ENCODE assay signal across 29 mouse cellular contexts in genomic region chr4:58516221-58516620, GRCm38 (mm10). TPM values are rescaled to one million over a fixed set of nuclear protein-coding genes. Genes with fewer than 3 reads are reported as not detected.
A peak's percentile ranks its signal among the peaks of the same experiment; 100 is the strongest.
DNase-seq lines count a peak whose midpoint lies in the region; ATAC-seq lines count a peak whose summit lies in the region.
"Had no signal": no experiment of that assay in that cellular context is flagged by ENCODE, and none has a peak within 500 bp of the region (broad histone marks: within the 10 kb centered on the region; RNA-seq: fewer than 3 reads in every experiment).

No protein-coding gene starts in this region.

- no peak overlapping the region for H3K4me2 ChIP-seq in embryonic facial prominence, embryonic 14.5 days (ENCODE audit: low read depth, low read length)
- no peak overlapping the region for H3K4me2 ChIP-seq in lung, embryonic 15.5 days
- H3K4me2 ChIP-seq in stomach, embryonic 15.5 days = no peak overlapping the region
- H3K4me2 ChIP-seq: embryonic facial prominence, embryonic 13.5 days; forebrain, embryonic 13.5 days; heart, embryonic 12.5 days; hindbrain, embryonic 13.5 days; liver, embryonic 12.5 days; midbrain, embryonic 13.5 days had no signal

- no peak overlapping the region for H3K9ac ChIP-seq in embryonic facial prominence, embryonic 14.5 days (ENCODE audit: low read depth, low read length)
- no peak overlapping the region for H3K9ac ChIP-seq in lung, embryonic 15.5 days
- H3K9ac ChIP-seq in stomach, embryonic 15.5 days = no peak overlapping the region
- H3K9ac ChIP-seq: embryonic facial prominence, embryonic 13.5 days; forebrain, embryonic 13.5 days; heart, embryonic 12.5 days; hindbrain, embryonic 13.5 days; liver, embryonic 12.5 days; liver, postnatal 0 days; midbrain, embryonic 13.5 days had no signal

- H3K36me3 ChIP-seq in embryonic facial prominence, embryonic 14.5 days (ENCODE audit: control insufficient read depth, insufficient read depth, low read length) = no peaks in the 10 kb centered on the region
- peaks cover 25% of the 10 kb centered on the region for H3K36me3 ChIP-seq in embryonic facial prominence, embryonic 10.5 days (replicated peaks)
- H3K36me3 ChIP-seq in lung, embryonic 15.5 days = no peaks in the 10 kb centered on the region
- peaks cover 36% of the 10 kb centered on the region for H3K36me3 ChIP-seq in limb, embryonic 10.5 days
- no peaks in the 10 kb centered on the region for H3K36me3 ChIP-seq in stomach, embryonic 15.5 days
- H3K36me3 ChIP-seq: heart, embryonic 12.5 days; hindbrain, embryonic 13.5 days; liver, embryonic 12.5 days; midbrain, embryonic 13.5 days had no signal

- DNase-seq in embryonic facial prominence, embryonic 14.5 days (ENCODE audit: low spot score) = peak; percentile 71
- no peak for DNase-seq in embryonic facial prominence, embryonic 10.5 days (ENCODE audit: low spot score)
- DNase-seq in lung, postnatal 10 days = no peak
- peak; percentile 20 for DNase-seq in limb, embryonic 10.5 days (ENCODE audit: low spot score)
- DNase-seq in embryo, embryonic 10.5 days (ENCODE audit: low spot score) = no peak
- DNase-seq in cerebellum, postnatal 25 days = no peak
- DNase-seq: adrenal gland, postnatal 10 days; cerebellum, adult 8-10 months; cerebellum, postnatal 36 days; embryo, embryonic 11 days; gastrocnemius, postnatal 25 days; heart, adult 18-20 months; heart, postnatal 4 days; kidney, adult 11 months; kidney, postnatal 14 days; liver, postnatal 0 days; lung, postnatal 36 days; thymus, adult 2 months had no signal

- H3K4me1 ChIP-seq in embryonic facial prominence, embryonic 14.5 days (ENCODE audit: control insufficient read depth, insufficient read depth, low read length) = peaks cover 30% of the 10 kb centered on the region
- H3K4me1 ChIP-seq in embryonic facial prominence, embryonic 10.5 days = peaks cover 49% of the 10 kb centered on the region
- H3K4me1 ChIP-seq in lung, embryonic 15.5 days = no peaks in the 10 kb centered on the region
- peaks cover 55% of the 10 kb centered on the region for H3K4me1 ChIP-seq in limb, embryonic 10.5 days
- peaks cover 10% of the 10 kb centered on the region; the same call in 1 of the 2 replicates for H3K4me1 ChIP-seq in stomach, embryonic 15.5 days
- H3K4me1 ChIP-seq: forebrain, embryonic 13.5 days; hindbrain, embryonic 13.5 days; liver, embryonic 12.5 days; midbrain, embryonic 13.5 days had no signal

- no peak overlapping the region for H3K4me3 ChIP-seq in embryonic facial prominence, embryonic 14.5 days (ENCODE audit: low read depth, low read length)
- H3K4me3 ChIP-seq in embryonic facial prominence, embryonic 10.5 days = no peak overlapping the region
- H3K4me3 ChIP-seq in lung, embryonic 15.5 days = no peak overlapping the region
- no peak overlapping the region for H3K4me3 ChIP-seq in limb, embryonic 10.5 days
- no peak overlapping the region for H3K4me3 ChIP-seq in stomach, embryonic 15.5 days (replicated peaks)
- H3K4me3 ChIP-seq: embryonic facial prominence, embryonic 13.5 days; forebrain, embryonic 13.5 days; heart, embryonic 12.5 days; hindbrain, embryonic 13.5 days; layer of hippocampus, adult 2 months; liver, embryonic 12.5 days; megakaryocyte, embryonic 14.5 days; midbrain, embryonic 13.5 days had no signal

- no peaks in the 10 kb centered on the region for H3K9me3 ChIP-seq in embryonic facial prominence, embryonic 14.5 days (ENCODE audit: control insufficient read depth, low read length)
- no peaks in the 10 kb centered on the region for H3K9me3 ChIP-seq in embryonic facial prominence, embryonic 10.5 days
- H3K9me3 ChIP-seq in lung, embryonic 15.5 days = no peaks in the 10 kb centered on the region
- H3K9me3 ChIP-seq in limb, embryonic 10.5 days (replicated peaks) = no peaks in the 10 kb centered on the region
- no peaks in the 10 kb centered on the region for H3K9me3 ChIP-seq in stomach, embryonic 15.5 days
- H3K9me3 ChIP-seq: embryonic facial prominence, embryonic 13.5 days; forebrain, embryonic 13.5 days; heart, embryonic 12.5 days; hindbrain, embryonic 13.5 days; liver, embryonic 12.5 days; megakaryocyte, embryonic 14.5 days; midbrain, embryonic 13.5 days had no signal

- ATAC-seq in embryonic facial prominence, embryonic 14.5 days (ENCODE audit: low read depth) = peak; percentile 15; the same call in 1 of the 2 replicates
- no peak for ATAC-seq in lung, embryonic 15.5 days (ENCODE audit: borderline replicate concordance, extremely low read depth, low FRiP score, low TSS enrichment)
- ATAC-seq in stomach, embryonic 15.5 days (ENCODE audit: insufficient read depth, low FRiP score, low read depth) = no peak
- ATAC-seq: forebrain, embryonic 13.5 days; liver, embryonic 12.5 days; liver, postnatal 0 days; midbrain, embryonic 13.5 days had no signal

- peak overlapping the region; percentile 53 for H3K27ac ChIP-seq in embryonic facial prominence, embryonic 14.5 days (replicated peaks; ENCODE audit: low read depth, low read length)
- no peak overlapping the region for H3K27ac ChIP-seq in embryonic facial prominence, embryonic 10.5 days (replicated peaks)
- peak overlapping the region; percentile 20; the same call in 1 of the 2 replicates for H3K27ac ChIP-seq in lung, embryonic 15.5 days
- H3K27ac ChIP-seq in limb, embryonic 10.5 days = no peak overlapping the region
- H3K27ac ChIP-seq in stomach, embryonic 15.5 days = peak overlapping the region; percentile 1; the same call in 1 of the 2 replicates
- H3K27ac ChIP-seq: forebrain, embryonic 13.5 days; hindbrain, embryonic 13.5 days; layer of hippocampus, adult 2 months; liver, embryonic 12.5 days; midbrain, embryonic 13.5 days had no signal

- WGBS in embryonic facial prominence, embryonic 14.5 days = 38% methylated on average over 5 of the region's 5 CpGs
- 75% methylated on average over 5 of the region's 5 CpGs for WGBS in embryonic facial prominence, embryonic 10.5 days
- WGBS in lung, embryonic 15.5 days = 50% methylated on average over 5 of the region's 5 CpGs
- 73% methylated on average over 5 of the region's 5 CpGs for WGBS in limb, embryonic 10.5 days
- 39% methylated on average over 5 of the region's 5 CpGs for WGBS in stomach, embryonic 15.5 days

- no peaks in the 10 kb centered on the region for H3K27me3 ChIP-seq in embryonic facial prominence, embryonic 14.5 days (replicated peaks; ENCODE audit: control insufficient read depth, insufficient read depth, low read length)
- no peaks in the 10 kb centered on the region for H3K27me3 ChIP-seq in embryonic facial prominence, embryonic 10.5 days (replicated peaks; ENCODE audit: low read depth, poor library complexity, severe bottlenecking)
- H3K27me3 ChIP-seq in lung, embryonic 15.5 days = no peaks in the 10 kb centered on the region
- no peaks in the 10 kb centered on the region for H3K27me3 ChIP-seq in limb, embryonic 10.5 days (ENCODE audit: low read depth, poor library complexity, severe bottlenecking)
- H3K27me3 ChIP-seq in stomach, embryonic 15.5 days (replicated peaks) = no peaks in the 10 kb centered on the region
- H3K27me3 ChIP-seq: CH12.LX; embryonic facial prominence, embryonic 13.5 days; forebrain, embryonic 13.5 days; heart, embryonic 12.5 days; hindbrain, embryonic 13.5 days; liver, embryonic 12.5 days; megakaryocyte, embryonic 14.5 days; midbrain, embryonic 13.5 days had no signal

RNA-seq across cellular contexts. Expression of gene Lpar1, which starts 37.5 kb away (rescaled TPM):
- polyA plus RNA-seq in embryonic facial prominence, embryonic 14.5 days (2014; fragmentation: Nextera tagmentation; extraction: Ambion mirVana) = 115 and 137 TPM in 2 replicates
- polyA plus RNA-seq in embryonic facial prominence, embryonic 10.5 days (2016; fragmentation: Nextera tagmentation; extraction: Ambion mirVana) = 129 and 155 TPM in 2 replicates
- polyA plus RNA-seq in lung, embryonic 15.5 days (2015; fragmentation: Nextera tagmentation; extraction: Ambion mirVana) = 36.7 and 38.6 TPM in 2 replicates
- polyA plus RNA-seq in limb, embryonic 10.5 days (2016; fragmentation: Nextera tagmentation; extraction: Ambion mirVana) = 197 and 253 TPM in 2 replicates
- polyA plus RNA-seq in stomach, embryonic 15.5 days (2015; fragmentation: Nextera tagmentation; extraction: Ambion mirVana) = 66.6 and 68.7 TPM in 2 replicates

Comparison
In these comparisons a context has a peak if more than half of its experiments do, and no peak if none do; other contexts are left out.
1. DNase-seq: peak in embryonic facial prominence, embryonic 14.5 days (single experiment) and limb, embryonic 10.5 days (single experiment); none in embryonic facial prominence, embryonic 10.5 days (single experiment), lung, postnatal 10 days (single experiment), embryo, embryonic 10.5 days (single experiment) and cerebellum, postnatal 25 days (0 of 2).
2. H3K27ac ChIP-seq: peak in embryonic facial prominence, embryonic 14.5 days (single experiment), lung, embryonic 15.5 days (single experiment) and stomach, embryonic 15.5 days (single experiment); none in embryonic facial prominence, embryonic 10.5 days (single experiment) and limb, embryonic 10.5 days (single experiment).